Mouse (Mus musculus) gastrocnemius, adult 18-20 months (tissue): ENCODE results near the gene Gm3591. TPM values are rescaled to one million over a fixed set of nuclear protein-coding genes. Genes with fewer than 3 reads are reported as not detected.
"Not testable (repeated sequence)": the region's sequence is repeated elsewhere in the genome, so short reads cannot be mapped to it uniquely, and the experiment has no call there.

Experiments used
- DNase-seq: peaks from one replicate; pipeline ENCODE4 v3.0.0; 2021; ENCODE audit warnings: low spot score
- long read RNA-seq, 2 experiments: library from polyadenylated mRNA; stranded (forward); transcript quantifications; one replicate each; pipeline ENCODE4 v2.0.0; 2021
- total RNA-seq, 2 experiments: library from RNA; stranded (reverse); gene quantifications; 2 replicates each; pipeline ENCODE4 v1.2.3; 2021

Gm3591 gene
- total RNA-seq, result not detected
- long read RNA-seq, experiment 1, result 0 reads
- long read RNA-seq, experiment 2, result 0 reads

GRCm38 (mm10) chr14:6412382-6412781, at the start of gene Gm3591:
Gene Gm3591 (minus strand): TSS chr14:6412482.
- not testable (repeated sequence) for DNase-seq

GRCm38 (mm10) chr14:6444511-6444910, 32.2 kb upstream of the Gm3591 start, which contains the start of gene Gm3594:
Gene Gm3594 (minus strand): TSS chr14:6444611.
- DNase-seq, result not testable (repeated sequence)

- DNase-seq, result not testable (repeated sequence)
Observed at GRCm38 (mm10) chr14:6440774-6441173, 28.5 kb upstream of the Gm3591 start.

GRCm38 (mm10) chr14:6440206-6440605, 27.9 kb upstream of the Gm3591 start:
- not testable (repeated sequence) for DNase-seq

- DNase-seq, result peak; percentile 1
Observed at GRCm38 (mm10) chr14:6426766-6427165, 14.5 kb upstream of the Gm3591 start.

- DNase-seq, result not testable (repeated sequence)
Observed at GRCm38 (mm10) chr14:6426353-6426752, 14.1 kb upstream of the Gm3591 start.

GRCm38 (mm10) chr14:6390219-6390618, 22.1 kb downstream of the Gm3591 start, which contains the start of gene Gm16440:
Gene Gm16440 (minus strand): TSS chr14:6390319.
- DNase-seq, result not testable (repeated sequence)

Other genes starting within 250 kb of the Gm3591 start
- gene Gm21560, start 193.2 kb downstream of the Gm3591 start, total RNA-seq, result not detected
- gene Gm3411, start 125.2 kb downstream of the Gm3591 start, total RNA-seq, result not detected
- gene Gm21103, start 107.6 kb downstream of the Gm3591 start, total RNA-seq, result not detected
- gene Gm3618, start 68.8 kb downstream of the Gm3591 start, total RNA-seq, result not detected
- gene Gm16440, start 22.2 kb downstream of the Gm3591 start, total RNA-seq, result not detected
- not detected for gene Gm3594, start 32.1 kb upstream of the Gm3591 start, total RNA-seq
- gene Gm8356, start 124.8 kb upstream of the Gm3591 start, total RNA-seq, result not detected
- gene Gm3629, start 178.1 kb upstream of the Gm3591 start, total RNA-seq, result not detected
- gene Gm3460, start 209.9 kb upstream of the Gm3591 start, total RNA-seq, result not detected